Mouse (Mus musculus) intestine, embryonic 14.5 days (tissue): ENCODE measurements around the gene Tfap2a. TPM values are rescaled to one million over a fixed set of nuclear protein-coding genes. Genes with fewer than 3 reads are reported as not detected.

Source experiments
- polyA plus RNA-seq: library from polyadenylated mRNA; unstranded; fragments of >200 nt; fragmentation: Nextera tagmentation; extraction: Ambion mirVana; gene quantifications from 2 replicates; pipeline ENCODE4 v1.2.1, GENCODE M21; 2014

The Tfap2a gene
- polyA plus RNA-seq, 1 experiment from 2014 or later = 0.31 TPM

Other genes starting within 250 kb of the Tfap2a start
- 11.2 and 11.4 TPM in 2 replicates for gene Gcnt2, start 121.4 kb upstream of the Tfap2a start, polyA plus RNA-seq